Mouse (Mus musculus) erythroblast, embryonic 14.5 days (primary cell): ENCODE measurements around the gene Depdc1a. TPM values are rescaled to one million over a fixed set of nuclear protein-coding genes. Genes with fewer than 3 reads are reported as not detected.
A peak's percentile ranks its signal among the peaks of the same experiment; 100 is the strongest.
"Not testable (repeated sequence)": the region's sequence is repeated elsewhere in the genome, so short reads cannot be mapped to it uniquely, and the experiment has no call there.

Experiments used
- H3K27me3 ChIP-seq: 2 replicates; pipeline ENCODE4 v1.6.1; 2012; ENCODE audit warnings: inconsistent platforms; ENCODE audit not compliant: control insufficient read depth
- H3K36me3 ChIP-seq: 2 replicates; pipeline ENCODE4 v1.6.1; 2012; ENCODE audit warnings: mild to moderate bottlenecking, inconsistent platforms; ENCODE audit not compliant: control insufficient read depth
- H3K4me1 ChIP-seq: 2 replicates; pipeline ENCODE4 v1.6.1; 2012; ENCODE audit warnings: inconsistent platforms; ENCODE audit not compliant: control insufficient read depth
- H3K4me3 ChIP-seq: replicated peaks from 2 replicates; pipeline ENCODE3; 2012; ENCODE audit warnings: moderate library complexity, mild to moderate bottlenecking, inconsistent platforms
- H3K9me3 ChIP-seq: 2 replicates; pipeline ENCODE4 v1.6.1; 2012; ENCODE audit warnings: low read length, inconsistent platforms, mixed read lengths; ENCODE audit not compliant: control insufficient read depth
- GATA1 ChIP-seq: IDR thresholded peaks from 2 replicates; pipeline ENCODE4 v1.6.1; 2012; ENCODE audit warnings: low read length, inconsistent platforms, mixed read lengths
- TAL1 ChIP-seq: IDR thresholded peaks from 3 replicates; pipeline ENCODE4 v1.6.1; 2012; ENCODE audit warnings: low read length, inconsistent platforms, mixed read lengths
- polyA plus RNA-seq: library from polyadenylated mRNA; stranded (reverse); fragments of >175 nt; gene quantifications from 2 replicates; pipeline ENCODE4 v1.2.3, GENCODE M21; 2012

The Depdc1a gene
- 0.23 and 0.44 TPM in 2 replicates for polyA plus RNA-seq

GRCm38 (mm10) chr3:159495243-159495801, at the start of gene Depdc1a:
Gene Depdc1a, plus strand, starts transcription at chr3:159495433.
- H3K9me3 ChIP-seq, result no peaks in the 10 kb centered on the region
- no peak for TF ChIP-seq GATA1
- no peak for TF ChIP-seq TAL1
- H3K27me3 ChIP-seq, result no peaks in the 10 kb centered on the region; the same call in 1 of the 2 replicates
- H3K4me3 ChIP-seq, result peak within 1 kb of the TSS; percentile 94
- peaks cover 10% of the 10 kb centered on the region for H3K4me1 ChIP-seq
- H3K36me3 ChIP-seq, result peaks cover 24% of the 10 kb centered on the region

- no peaks in the 10 kb centered on the region for H3K27me3 ChIP-seq
- H3K9me3 ChIP-seq, result no peaks in the 10 kb centered on the region
- H3K36me3 ChIP-seq, result no peaks in the 10 kb centered on the region
- TF ChIP-seq TAL1 (no peak), GATA1 (no peak)
- H3K4me3 ChIP-seq, result no peak overlapping the region
- H3K4me1 ChIP-seq, result no peaks in the 10 kb centered on the region
These were observed 25.2 kb upstream of the Depdc1a start for GRCm38 (mm10) chr3:159470059-159470458.

GRCm38 (mm10) chr3:159475465-159475864, 19.8 kb upstream of the Depdc1a start:
- Histone ChIP-seq H3K36me3 (no peaks in the 10 kb centered on the region), H3K9me3 (no peaks in the 10 kb centered on the region), H3K4me3 (no peak overlapping the region), H3K4me1 (no peaks in the 10 kb centered on the region), H3K27me3 (no peaks in the 10 kb centered on the region)
- TF ChIP-seq GATA1 (no peak), TAL1 (no peak)

DNA sequence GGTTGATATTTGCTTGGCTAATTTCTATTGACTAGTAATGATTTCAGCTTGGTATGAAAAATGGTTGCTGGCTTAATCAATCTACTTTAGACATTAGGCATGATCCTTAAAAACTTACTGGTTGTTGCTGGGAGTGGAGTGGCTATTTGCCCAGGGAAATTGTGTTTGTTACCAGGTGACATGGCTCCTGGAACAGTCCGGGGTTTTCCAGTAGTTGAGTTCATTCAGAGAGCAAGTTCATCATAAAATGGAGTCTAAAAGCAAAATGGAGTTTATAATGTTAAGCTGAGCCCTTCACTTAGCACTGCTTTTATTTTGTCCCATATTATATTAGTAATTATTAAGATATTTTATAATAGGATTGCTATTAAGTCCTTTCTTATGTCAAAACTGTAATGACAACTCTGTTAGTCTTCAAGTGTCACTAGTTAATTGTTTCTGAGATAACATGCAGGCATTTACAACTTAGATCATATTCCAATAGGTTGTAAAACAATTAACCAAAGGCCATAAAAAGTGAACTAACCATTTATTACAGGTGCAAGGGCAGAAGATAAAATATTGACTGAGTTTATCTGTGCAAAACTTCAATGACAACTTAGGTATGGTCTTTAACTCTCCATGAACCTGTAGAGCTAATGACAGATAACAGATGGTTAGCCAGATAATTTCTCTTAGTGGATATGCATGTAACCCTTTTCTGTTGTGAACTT, 17.8 kb upstream of the Depdc1a start:
- TF ChIP-seq GATA1, result no peak
- no peak for TF ChIP-seq TAL1

GRCm38 (mm10) chr3:159494709-159495108, 524 bp upstream of the Depdc1a start:
- Histone ChIP-seq H3K4me3 (peak overlapping the region; percentile 94), H3K36me3 (peaks cover 18% of the 10 kb centered on the region), H3K4me1 (peaks cover 10% of the 10 kb centered on the region)
- not testable (repeated sequence) for H3K27me3 ChIP-seq, H3K9me3 ChIP-seq

More for the DNA sequence above, 17.8 kb upstream of the Depdc1a start:
- Histone ChIP-seq H3K36me3 (no peaks in the 10 kb centered on the region), H3K4me3 (no peak overlapping the region), H3K9me3 (no peaks in the 10 kb centered on the region), H3K27me3 (no peaks in the 10 kb centered on the region), H3K4me1 (no peaks in the 10 kb centered on the region)

GRCm38 (mm10) chr3:159508899-159509298, 13.7 kb downstream of the Depdc1a start:
- no peak overlapping the region for H3K4me3 ChIP-seq
- no peak for TF ChIP-seq TAL1
- TF ChIP-seq GATA1, result no peak
- H3K27me3 ChIP-seq, result no peaks in the 10 kb centered on the region
- H3K4me1 ChIP-seq, result no peaks in the 10 kb centered on the region
- no peaks in the 10 kb centered on the region for H3K9me3 ChIP-seq
- H3K36me3 ChIP-seq, result peaks cover 29% of the 10 kb centered on the region

GRCm38 (mm10) chr3:159528563-159528962, 33.3 kb downstream of the Depdc1a start:
- Histone ChIP-seq H3K4me1 (no peaks in the 10 kb centered on the region), H3K36me3 (peaks cover 57% of the 10 kb centered on the region), H3K4me3 (no peak overlapping the region), H3K9me3 (no peaks in the 10 kb centered on the region), H3K27me3 (no peaks in the 10 kb centered on the region)
- no peak for TF ChIP-seq GATA1
- TF ChIP-seq TAL1, result no peak

- Histone ChIP-seq H3K4me3 (no peak overlapping the region), H3K36me3 (no peaks in the 10 kb centered on the region), H3K27me3 (no peaks in the 10 kb centered on the region), H3K9me3 (peaks cover 6% of the 10 kb centered on the region), H3K4me1 (no peaks in the 10 kb centered on the region)
- TF ChIP-seq TAL1, result no peak
- TF ChIP-seq GATA1, result no peak
These were observed 53.1 kb downstream of the Depdc1a start for GRCm38 (mm10) chr3:159548303-159548702.

- Histone ChIP-seq H3K4me3 (no peak overlapping the region), H3K36me3 (no peaks in the 10 kb centered on the region), H3K4me1 (no peaks in the 10 kb centered on the region), H3K9me3 (peaks cover 6% of the 10 kb centered on the region), H3K27me3 (no peaks in the 10 kb centered on the region)
- TF ChIP-seq TAL1 (no peak), GATA1 (no peak)
These were observed 55.0 kb downstream of the Depdc1a start for GRCm38 (mm10) chr3:159550224-159550623.

Other genes with a start within 250 kb of the Depdc1a start
- not detected in 2 replicates for gene Rpe65, start 103.7 kb downstream of the Depdc1a start, polyA plus RNA-seq